Comparison of ENCODE assay signal across 8 mouse cellular contexts in the genomic region with DNA sequence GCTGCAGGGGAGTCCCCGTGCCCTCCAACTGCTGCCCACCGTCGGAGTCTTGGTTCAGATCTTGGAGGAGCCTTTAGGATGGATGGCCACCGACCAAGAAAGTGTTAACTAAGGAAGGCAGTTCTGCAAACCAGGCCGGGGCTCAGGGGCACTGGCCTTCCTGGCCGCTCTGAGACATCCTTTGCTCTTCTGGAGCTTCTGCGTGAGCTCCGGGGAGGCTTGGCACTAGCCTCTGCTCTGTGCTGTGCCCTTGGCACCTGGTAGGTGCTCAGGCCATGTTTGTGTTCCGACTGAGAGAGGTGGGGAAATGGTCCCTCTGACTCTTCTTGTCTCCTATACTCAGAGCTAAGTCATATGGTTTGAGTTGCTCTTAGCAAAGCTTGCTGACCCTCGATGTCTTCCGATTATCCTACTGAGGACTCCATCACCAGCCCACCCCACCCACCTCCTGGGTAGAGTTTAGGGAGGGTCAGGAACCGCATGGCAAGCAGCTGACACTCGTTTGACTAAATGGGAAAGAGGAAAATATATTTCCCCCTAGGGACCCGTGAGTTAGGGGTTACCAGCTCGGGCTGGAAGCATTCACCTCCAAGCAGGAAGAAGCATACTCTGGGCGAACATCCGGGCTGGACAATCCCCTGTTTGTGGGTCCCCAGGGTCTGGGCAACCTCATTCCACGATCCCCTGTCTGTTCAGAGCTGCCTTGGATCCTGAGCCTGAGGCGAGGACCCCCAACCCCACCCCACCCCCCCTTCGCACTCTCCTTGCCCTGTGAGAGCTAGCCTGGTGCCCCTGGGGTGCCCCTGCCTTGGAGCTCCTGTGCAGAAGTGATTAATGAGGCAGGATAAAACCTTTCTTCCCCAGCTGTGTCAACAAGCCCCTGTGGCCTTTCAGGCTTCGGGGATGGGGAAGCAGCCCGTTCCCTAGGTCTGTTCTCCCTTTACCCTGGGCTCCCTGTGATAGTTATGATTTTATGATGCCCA. TPM values are rescaled to one million over a fixed set of nuclear protein-coding genes. Genes with fewer than 3 reads are reported as not detected.
DNase-seq lines count a peak whose midpoint lies in the region; ATAC-seq and TF ChIP-seq lines count a peak whose summit lies in the region.

No protein-coding gene starts in this region.

- no peak; the same call in 1 of the 2 replicates for TF ChIP-seq CTCF in kidney, postnatal 0 days (IDR thresholded peaks at IDR 0.05; ENCODE audit: low read depth)
- no peak for TF ChIP-seq CTCF in left cerebral cortex, adult 2 months (IDR thresholded peaks at IDR 0.05)

- H3K9ac ChIP-seq in embryonic facial prominence, embryonic 15.5 days: no peak overlapping the region
- H3K9ac ChIP-seq in kidney, postnatal 0 days (ENCODE audit: low read depth, low read length): 0 out of 2 replicates have a peak overlapping the region, but pooled peaks have one; percentile 23
- no peak overlapping the region for H3K9ac ChIP-seq in neural tube, embryonic 14.5 days (replicated peaks; ENCODE audit: low read depth, low read length)

- 0 out of 2 replicates have a peak, but pooled peaks have one; percentile 5 for ATAC-seq in embryonic facial prominence, embryonic 15.5 days (ENCODE audit: insufficient number of reproducible peaks, low FRiP score, low TSS enrichment, low read depth)
- ATAC-seq in kidney, postnatal 0 days (replicated peaks; ENCODE audit: low FRiP score, low read depth): 0 out of 2 replicates have a peak, but pooled peaks have one; percentile 2
- ATAC-seq in neural tube, embryonic 14.5 days (ENCODE audit: low read depth): peak; percentile 51; the same call in 1 of the 2 replicates

- 20% methylated on average over 22 of the region's 22 CpGs for WGBS in embryonic facial prominence, embryonic 15.5 days
- WGBS in kidney, postnatal 0 days: 8% methylated on average over 22 of the region's 22 CpGs
- 7% methylated on average over 22 of the region's 22 CpGs for WGBS in neural tube, embryonic 14.5 days

- no peaks in the 10 kb centered on the region; the same call in 1 of the 2 replicates for H3K27me3 ChIP-seq in embryonic facial prominence, embryonic 15.5 days
- H3K27me3 ChIP-seq in kidney, postnatal 0 days (ENCODE audit: insufficient read depth, low read length): 0 out of 2 replicates have a peak, but pooled peaks cover 3% of the 10 kb centered on the region
- H3K27me3 ChIP-seq in neural tube, embryonic 14.5 days (ENCODE audit: control insufficient read depth, insufficient read depth, low read length): no peaks in the 10 kb centered on the region

- intact Hi-C loops in left cerebral cortex, adult 2 months (cut with DNase I): no loop called here

- H3K9me3 ChIP-seq in embryonic facial prominence, embryonic 15.5 days (replicated peaks): no peaks in the 10 kb centered on the region
- no peaks in the 10 kb centered on the region for H3K9me3 ChIP-seq in kidney, postnatal 0 days (replicated peaks; ENCODE audit: low read length)
- H3K9me3 ChIP-seq in neural tube, embryonic 14.5 days (ENCODE audit: control insufficient read depth, low read length): no peaks in the 10 kb centered on the region

- H3K4me2 ChIP-seq in embryonic facial prominence, embryonic 15.5 days (replicated peaks): peak overlapping the region; percentile 46
- peak overlapping the region; percentile 46 for H3K4me2 ChIP-seq in kidney, postnatal 0 days (ENCODE audit: low read length)
- no peak overlapping the region for H3K4me2 ChIP-seq in neural tube, embryonic 14.5 days (ENCODE audit: low read depth, low read length)

- 0 out of 2 replicates have a peak overlapping the region, but pooled peaks have one; percentile 26 for H3K4me3 ChIP-seq in embryonic facial prominence, embryonic 15.5 days (replicated peaks)
- no peak overlapping the region for H3K4me3 ChIP-seq in kidney, postnatal 0 days (replicated peaks; ENCODE audit: low read depth, low read length)
- no peak overlapping the region for H3K4me3 ChIP-seq in neural tube, embryonic 14.5 days (ENCODE audit: low read depth, low read length)
- H3K4me3 ChIP-seq in left cerebral cortex, adult 2 months: no peak overlapping the region

- peaks cover 25% of the 10 kb centered on the region for H3K4me1 ChIP-seq in embryonic facial prominence, embryonic 15.5 days
- peaks cover 17% of the 10 kb centered on the region for H3K4me1 ChIP-seq in kidney, postnatal 0 days (replicated peaks; ENCODE audit: insufficient read depth, low read length)
- H3K4me1 ChIP-seq in neural tube, embryonic 14.5 days (ENCODE audit: control insufficient read depth, insufficient read depth, low read length): peaks cover 12% of the 10 kb centered on the region; the same call in 1 of the 2 replicates

- DNase-seq in kidney, adult 11 months: peak; percentile 14
- no peak for DNase-seq in kidney, adult 9 months
- DNase-seq in kidney, postnatal 0 days (ENCODE audit: low spot score): peak; percentile 61
- no peak for DNase-seq in left cerebral cortex, adult 2 months (ENCODE audit: extremely low spot score in 1 of 2, low spot score in 2 of 2)
- DNase-seq in natural killer cell, adult 2 months (ENCODE audit: low spot score in 2 of 2): no peak
- DNase-seq in layer of hippocampus, postnatal 10 days (ENCODE audit: low spot score in 2 of 2): no peak

- no peak overlapping the region for H3K27ac ChIP-seq in embryonic facial prominence, embryonic 15.5 days (replicated peaks)
- peak overlapping the region; percentile 47; the same call in 1 of the 2 replicates for H3K27ac ChIP-seq in kidney, postnatal 0 days
- H3K27ac ChIP-seq in neural tube, embryonic 14.5 days (ENCODE audit: low read depth, low read length): no peak overlapping the region
- no peak overlapping the region for H3K27ac ChIP-seq in left cerebral cortex, adult 2 months

- no peaks in the 10 kb centered on the region for H3K36me3 ChIP-seq in embryonic facial prominence, embryonic 15.5 days
- no peaks in the 10 kb centered on the region for H3K36me3 ChIP-seq in kidney, postnatal 0 days (ENCODE audit: insufficient read depth, low read length)
- no peaks in the 10 kb centered on the region for H3K36me3 ChIP-seq in neural tube, embryonic 14.5 days (ENCODE audit: control insufficient read depth, insufficient read depth, low read length)

RNA-seq across cellular contexts. Expression of a gene that starts 30.2 kb away (rescaled TPM):
- 11.1 and 15.1 TPM in 2 replicates for polyA plus RNA-seq in embryonic facial prominence, embryonic 15.5 days (2015; fragmentation: Nextera tagmentation; extraction: Ambion mirVana)
- 42.6 and 44.7 TPM in 2 replicates for polyA plus RNA-seq in kidney, postnatal 0 days (2015; fragmentation: Nextera tagmentation; extraction: Ambion mirVana)
- polyA plus RNA-seq in neural tube, embryonic 14.5 days (2014; fragmentation: Nextera tagmentation; extraction: Ambion mirVana): 14.0 and 14.7 TPM in 2 replicates
- 10 to 100 TPM; 14.1 to 18.6 TPM for total RNA-seq in left cerebral cortex, adult 2 months (2021)
- 10 to 100 TPM; 25.8 to 29.3 TPM for total RNA-seq in layer of hippocampus, postnatal 10 days (2021)

Comparison
In these comparisons a context has a peak if more than half of its experiments do, and no peak if none do; other contexts are left out.
1. DNase-seq: peak in kidney, adult 11 months (single experiment) and kidney, postnatal 0 days (single experiment); none in kidney, adult 9 months (single experiment), left cerebral cortex, adult 2 months (0 of 2), natural killer cell, adult 2 months (0 of 2) and layer of hippocampus, postnatal 10 days (0 of 2).
2. Peak in every context shown above with its lines, with median percentiles within 50 percentile points of each other: ATAC-seq.